Mouse (Mus musculus) kidney, adult 2 months (tissue): ENCODE results near the gene Dync2li1.

Experiments
- CTCF ChIP-seq: fragments of 200-500 bp; conservative IDR thresholded peaks from 2 replicates; pipeline ENCODE4 v1.5.1; 2011; ENCODE audit warnings: low read depth, mild to moderate bottlenecking, control low read depth, low read length, moderate library complexity, mixed read lengths; ENCODE audit not compliant: insufficient read depth, insufficient read length
- POLR2A ChIP-seq: fragments of 200-500 bp; IDR thresholded peaks from one replicate; pipeline ENCODE4 v1.6.1; 2011; ENCODE audit warnings: low read depth, low read length, control low read depth

GRCm38 (mm10) chr17:84633443-84633842 is 7.1 kb downstream of the Dync2li1 start:
- TF ChIP-seq CTCF (no peak), POLR2A (no peak)
